Mouse (Mus musculus): ENCODE results near the gene Slc44a5.
"Not testable (repeated sequence)": the region's sequence is repeated elsewhere in the genome, so short reads cannot be mapped to it uniquely, and the experiment has no call there.

The Slc44a5 gene

GRCm38 (mm10) chr3:153969451-153969850, 3.8 kb upstream of the Slc44a5 start:
- DNase-seq (ENCODE audit: low spot score): no peak

GRCm38 (mm10) chr3:153973949-153974760, 919 bp downstream of the Slc44a5 start:
- no peak for DNase-seq (ENCODE audit: low spot score)

- no peak for DNase-seq (ENCODE audit: low spot score)
Measured at GRCm38 (mm10) chr3:153975060-153975459, 1.8 kb downstream of the Slc44a5 start.

GRCm38 (mm10) chr3:153975791-153976190, 2.6 kb downstream of the Slc44a5 start:
- no peak for DNase-seq (ENCODE audit: low spot score)

- no peak for DNase-seq (ENCODE audit: low spot score)
Measured at GRCm38 (mm10) chr3:153980611-153981010, 7.4 kb downstream of the Slc44a5 start.

GRCm38 (mm10) chr3:153984428-153985340, 11.4 kb downstream of the Slc44a5 start:
- no peak for DNase-seq (ENCODE audit: low spot score)

GRCm38 (mm10) chr3:153999797-154000528, 26.7 kb downstream of the Slc44a5 start:
- no peak for DNase-seq (ENCODE audit: low spot score)

- no peak for DNase-seq (ENCODE audit: low spot score)
Measured at GRCm38 (mm10) chr3:154001348-154001747, 28.1 kb downstream of the Slc44a5 start.

- DNase-seq (ENCODE audit: low spot score): no peak
Measured at GRCm38 (mm10) chr3:154046876-154047275, 73.6 kb downstream of the Slc44a5 start.

DNA sequence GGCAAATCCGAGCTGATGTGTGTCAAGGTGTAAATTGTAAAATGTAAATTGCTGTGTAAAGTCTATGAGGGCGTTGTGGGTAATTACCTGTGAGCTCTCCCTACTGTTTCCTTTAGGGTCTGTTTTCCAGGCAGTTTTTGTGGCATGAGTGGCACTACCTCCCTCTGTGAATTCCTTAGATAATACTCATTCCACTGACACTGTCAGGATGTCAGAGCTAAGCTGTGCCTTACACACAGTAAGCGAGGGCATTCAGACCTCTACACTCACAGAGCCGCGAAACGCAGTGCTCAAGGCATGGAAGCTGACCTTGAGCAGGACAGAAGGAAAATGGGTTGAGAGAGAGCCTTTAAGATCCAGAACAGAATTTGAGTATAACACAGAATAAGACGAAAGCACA, 80.1 kb downstream of the Slc44a5 start:
- DNase-seq (ENCODE audit: low spot score): no peak

- DNase-seq (ENCODE audit: low spot score): no peak
Measured at GRCm38 (mm10) chr3:154057464-154057863, 84.2 kb downstream of the Slc44a5 start.

DNA sequence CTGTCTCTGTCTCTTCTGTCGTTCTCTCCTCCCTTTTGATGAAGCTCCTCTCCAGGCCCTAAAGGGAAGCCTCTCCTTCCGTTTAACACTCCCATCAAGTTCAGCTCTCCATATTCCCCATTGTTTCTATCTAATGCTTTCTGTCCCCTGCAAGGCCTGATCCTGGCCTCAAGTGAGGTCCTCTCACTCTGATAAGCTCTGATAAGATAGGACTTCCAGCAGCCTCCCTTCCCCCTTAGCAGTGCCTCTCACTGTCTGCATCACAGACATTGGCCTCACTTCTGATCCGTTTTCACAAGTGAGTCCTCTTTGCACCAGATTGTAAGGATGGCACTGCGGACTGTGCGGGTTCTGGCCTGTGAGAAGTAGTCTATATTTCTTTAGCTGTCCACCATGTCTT, 85.0 kb downstream of the Slc44a5 start:
- DNase-seq (ENCODE audit: low spot score): no peak

GRCm38 (mm10) chr3:154071989-154072388, 98.8 kb downstream of the Slc44a5 start:
- not testable (repeated sequence) for DNase-seq (ENCODE audit: low spot score)

- no peak for DNase-seq (ENCODE audit: low spot score)
Measured at GRCm38 (mm10) chr3:154075749-154076148, 102.5 kb downstream of the Slc44a5 start.

DNA sequence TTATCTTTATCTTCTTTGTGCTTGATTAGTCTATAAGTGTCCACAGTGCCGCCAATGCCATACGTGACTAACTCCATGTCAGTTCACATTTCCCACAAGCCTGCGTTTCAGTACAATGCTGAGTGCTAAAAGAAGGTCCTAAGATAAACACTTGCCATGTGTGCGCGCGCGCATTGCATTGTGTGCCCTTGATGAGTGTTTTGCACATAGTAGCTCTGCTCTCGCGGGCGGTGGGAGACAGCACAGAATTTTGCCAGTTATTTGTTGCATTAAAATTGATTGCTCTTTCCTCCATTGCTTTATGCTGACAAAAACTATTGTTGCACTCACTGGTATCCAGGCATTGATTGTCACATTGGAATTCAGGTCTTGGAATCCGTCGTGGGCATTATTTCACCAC, 108.5 kb downstream of the Slc44a5 start:
- no peak for DNase-seq (ENCODE audit: low spot score)

- no peak for DNase-seq (ENCODE audit: low spot score)
Measured at GRCm38 (mm10) chr3:154082241-154082640, 109.0 kb downstream of the Slc44a5 start.

DNA sequence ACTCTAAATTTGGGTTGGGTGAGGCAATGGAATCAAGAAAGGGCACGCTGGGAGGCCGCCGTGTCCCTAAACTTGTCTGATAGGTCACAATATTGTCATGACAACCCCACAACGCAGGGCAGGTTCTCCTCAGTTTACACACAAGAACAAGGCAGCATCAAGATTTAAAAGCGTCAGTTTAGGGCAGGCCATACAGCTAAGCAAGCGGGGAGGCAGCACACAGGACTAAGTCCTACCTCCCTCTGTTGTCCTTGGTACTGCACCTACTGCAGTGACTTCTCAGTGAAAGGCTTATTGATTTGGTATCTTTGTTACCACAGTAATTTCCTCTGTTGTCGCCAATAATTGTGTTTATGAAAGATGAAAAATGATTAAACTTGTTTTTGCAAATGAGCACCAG, 109.7 kb downstream of the Slc44a5 start:
- no peak for DNase-seq (ENCODE audit: low spot score)

GRCm38 (mm10) chr3:154089996-154090395, 116.8 kb downstream of the Slc44a5 start:
- no peak for DNase-seq (ENCODE audit: low spot score)

- no peak for DNase-seq (ENCODE audit: low spot score)
Measured at GRCm38 (mm10) chr3:154091468-154092338, 118.5 kb downstream of the Slc44a5 start.

DNA sequence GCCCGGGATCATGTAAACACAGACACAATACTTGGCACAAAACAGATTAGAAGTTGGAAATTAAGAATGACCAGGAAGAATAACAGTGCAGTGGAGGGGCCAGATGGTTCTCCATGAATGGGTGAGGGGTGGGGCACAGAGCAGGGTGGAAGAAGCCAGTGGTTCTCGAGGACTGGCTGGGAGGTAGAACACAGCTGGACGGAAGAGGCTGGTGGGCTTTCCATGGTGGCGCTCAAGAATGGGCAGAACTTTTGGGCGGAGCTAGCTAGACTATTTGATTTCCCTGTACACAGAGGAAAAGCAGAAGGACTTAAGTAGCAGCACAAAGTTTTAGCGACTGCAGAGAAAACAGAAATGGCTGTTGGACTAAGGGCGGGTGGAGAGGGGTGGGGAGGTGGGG, 119.2 kb downstream of the Slc44a5 start:
- DNase-seq (ENCODE audit: low spot score): no peak

DNA sequence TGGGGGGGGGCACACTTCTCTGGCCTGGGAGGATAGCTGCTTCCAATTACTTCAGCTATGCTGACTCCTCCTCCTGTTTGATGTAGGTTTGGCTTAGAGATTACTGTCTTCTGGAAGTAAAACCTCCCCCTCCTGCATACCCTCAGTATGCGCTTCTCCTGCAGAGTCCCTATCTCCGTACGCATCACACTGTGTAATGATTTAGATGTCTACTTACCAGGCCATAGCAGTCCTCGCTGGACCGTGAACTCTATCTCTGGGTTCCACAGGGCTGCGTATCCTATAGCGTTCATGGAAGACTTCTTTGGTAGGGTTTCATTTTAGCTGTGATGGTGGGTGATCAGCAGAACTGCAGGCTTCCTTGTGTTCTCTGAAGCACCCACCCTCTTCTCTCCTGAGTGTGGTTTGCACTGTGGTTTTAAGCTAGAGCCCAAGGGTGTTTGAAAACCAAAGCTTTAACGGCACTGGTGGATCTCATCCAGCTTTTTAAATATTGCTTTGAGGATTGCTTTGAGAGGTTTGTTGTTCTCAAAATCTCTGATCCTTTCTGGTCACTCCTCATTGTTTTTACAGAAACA, 120.6 kb downstream of the Slc44a5 start:
- no peak for DNase-seq (ENCODE audit: low spot score)
